Mouse (Mus musculus) T-helper 17 cell (primary cell): ENCODE results near the gene Map2k7.

Experiments used
- in situ Hi-C, 2 experiments: fragments of 300-600 bp; cut with MboI, MseI; formaldehyde crosslinking; loops; 1 replicate in 1 of 2; 2 replicates in 1 of 2; pipeline ENCODE4 v1.15.1; 2025; ENCODE audit warnings: high pct_unique_total_duplicates in 2 of 2

The Map2k7 gene

GRCm38 (mm10) chr8:4258233-4258632 lies 19.7 kb downstream of the Map2k7 start:
- in situ Hi-C loops: loop anchor here in 1 of 2 experiments (5.0 to 10.0 kb wide), 2 partner anchors 64 to 417 kb away; no protein-coding TSS in a partner anchor

GRCm38 (mm10) chr8:4258678-4259077 lies 20.1 kb downstream of the Map2k7 start:
- in situ Hi-C loops: loop anchor here in 1 of 2 experiments (5.0 to 10.0 kb wide), 2 partner anchors 64 to 416 kb away; no protein-coding TSS in a partner anchor

GRCm38 (mm10) chr8:4259125-4259804 lies 20.7 kb downstream of the Map2k7 start, which contains the start of gene Ctxn1:
TSS of gene Ctxn1 (minus strand) at chr8:4259274.
- in situ Hi-C loops: loop anchor here in 1 of 2 experiments (5.0 to 10.0 kb wide), 2 partner anchors 63 to 416 kb away; no protein-coding TSS in a partner anchor

GRCm38 (mm10) chr8:4259805-4260170 lies 21.2 kb downstream of the Map2k7 start:
- in situ Hi-C loops: loop anchor here (5.0 to 10.0 kb wide), 4 partner anchors 63 to 415 kb away; no protein-coding TSS in a partner anchor

- in situ Hi-C loops: loop anchor here (5.0 to 10.0 kb wide), 2 partner anchors 104 to 332 kb away; no protein-coding TSS in a partner anchor
Measured at GRCm38 (mm10) chr8:4263105-4263791, 24.7 kb downstream of the Map2k7 start.

GRCm38 (mm10) chr8:4265160-4265914 lies 26.8 kb downstream of the Map2k7 start:
- in situ Hi-C loops: loop anchor here in 1 of 2 experiments (10.0 kb wide), 1 partner anchor 329 kb away; no protein-coding TSS in a partner anchor

GRCm38 (mm10) chr8:4267627-4268026 lies 29.1 kb downstream of the Map2k7 start:
- in situ Hi-C loops: loop anchor here in 1 of 2 experiments (10.0 kb wide), 1 partner anchor 327 kb away; no protein-coding TSS in a partner anchor

GRCm38 (mm10) chr8:4269609-4270008 lies 31.1 kb downstream of the Map2k7 start:
- in situ Hi-C loops: loop anchor here in 1 of 2 experiments (10.0 kb wide), 1 partner anchor 325 kb away; no protein-coding TSS in a partner anchor

- in situ Hi-C loops: no loop called here
Measured at GRCm38 (mm10) chr8:4275275-4276110, 37.0 kb downstream of the Map2k7 start, which contains the start of gene Timm44. TSS of gene Timm44 (minus strand) at chr8:4275913.

- in situ Hi-C loops: no loop called here
Measured at GRCm38 (mm10) chr8:4276111-4276465, 37.5 kb downstream of the Map2k7 start.

GRCm38 (mm10) chr8:4292738-4293137 lies 54.2 kb downstream of the Map2k7 start:
- in situ Hi-C loops: no loop called here
